Mouse (Mus musculus): ENCODE results near the gene Tmed8.

DNA sequence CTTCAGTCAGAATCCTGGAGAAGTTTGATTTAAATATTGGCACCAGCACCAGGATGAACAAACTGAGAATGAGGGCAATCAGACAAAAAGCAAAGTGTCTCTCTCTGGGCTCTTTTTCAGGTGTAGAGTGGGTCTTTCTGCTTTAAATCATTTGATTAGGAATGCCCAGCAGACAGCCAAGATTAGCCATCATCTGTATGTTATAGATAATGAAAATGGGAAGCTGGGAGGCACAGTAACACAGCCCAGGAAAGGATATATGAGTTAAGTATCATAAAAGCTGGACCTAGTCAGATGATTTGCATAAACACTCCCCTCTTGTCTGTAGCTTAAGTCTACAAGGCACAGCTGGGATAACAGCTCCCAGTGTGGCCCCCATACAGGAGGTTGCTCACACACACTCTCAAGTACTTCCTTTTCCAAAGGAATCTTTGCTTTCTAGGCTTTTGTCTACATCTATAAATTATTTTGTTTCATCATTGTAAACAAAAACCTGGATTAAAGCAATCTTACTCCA is 30.2 kb upstream of the Tmed8 start:
- TF ChIP-seq POLR2A (IDR thresholded peaks at IDR 0.05; ENCODE audit: borderline replicate concordance, extremely low read depth, low read depth, low read length) (no peak), CTCF (IDR thresholded peaks at IDR 0.05; ENCODE audit: insufficient read depth, low read length) (no peak)

Data from lung, adult 2 months (tissue).